Mouse (Mus musculus) megakaryocyte-erythroid progenitor cell, adult 5 weeks (primary cell): ENCODE results near the gene Arhgef33. TPM values are rescaled to one million over a fixed set of nuclear protein-coding genes. Genes with fewer than 3 reads are reported as not detected.

ENCODE experiments used
- polyA plus RNA-seq: library from polyadenylated mRNA; stranded (reverse); fragments of >175 nt; gene quantifications from 2 replicates; pipeline ENCODE4 v1.2.3, GENCODE M21; 2012

Gene Arhgef33
- polyA plus RNA-seq, result 0.03 TPM in 1 of 2 replicates, not detected in the other

GRCm38 (mm10) chr17:80307251-80307650, at the start of gene Arhgef33:
TSS of gene Arhgef33 (plus strand) at chr17:80307407.

GRCm38 (mm10) chr17:80290074-80290657, 17.0 kb upstream of the Arhgef33 start, which contains the start of the genes Morn2 and Dhx57:
TSS of gene Morn2 (plus strand) at chr17:80290203.
TSS of gene Dhx57 (minus strand) at chr17:80290476.

GRCm38 (mm10) chr17:80372989-80373725, 66.0 kb downstream of the Arhgef33 start, which contains the start of gene Gm10190:
TSS of gene Gm10190 (minus strand) at chr17:80373541.

Other genes starting within 250 kb of the Arhgef33 start
- 51.9 and 59.3 TPM in 2 replicates for gene Hnrnpll, start 245.1 kb upstream of the Arhgef33 start, polyA plus RNA-seq
- 0.34 and 0.35 TPM in 2 replicates for gene Galm, start 179.9 kb upstream of the Arhgef33 start, polyA plus RNA-seq
- 165 and 186 TPM in 2 replicates for gene Srsf7, start 100.1 kb upstream of the Arhgef33 start, polyA plus RNA-seq
- not detected in 2 replicates for gene Ttc39d, start 99.9 kb upstream of the Arhgef33 start, polyA plus RNA-seq
- gene Gemin6, start 83.0 kb upstream of the Arhgef33 start, polyA plus RNA-seq, result 1.2 and 1.5 TPM in 2 replicates
- gene Morn2, start 17.2 kb upstream of the Arhgef33 start, polyA plus RNA-seq, result 1.6 and 3.0 TPM in 2 replicates
- gene Dhx57, start 16.9 kb upstream of the Arhgef33 start, polyA plus RNA-seq, result 6.8 and 6.9 TPM in 2 replicates
- gene Gm10190, start 66.1 kb downstream of the Arhgef33 start, polyA plus RNA-seq, result 0.63 TPM in 1 of 2 replicates, not detected in the other
- gene Sos1, start 173.0 kb downstream of the Arhgef33 start, polyA plus RNA-seq, result 3.1 and 3.8 TPM in 2 replicates